Mouse (Mus musculus) hindbrain, postnatal 0 days (tissue): Measurements from ENCODE around the gene Immp1l. TPM values are rescaled to one million over a fixed set of nuclear protein-coding genes. Genes with fewer than 3 reads are reported as not detected.

Source experiments
- ATAC-seq: fragments of 200-750 bp; cut with Nextera tagmentation; 2 replicates; pipeline ENCODE4 v1.8.0; 2017; ENCODE audit warnings: mild to moderate bottlenecking, moderate TSS enrichment, moderate library complexity
- DNase-seq: peaks from one replicate; pipeline ENCODE4 v3.0.0-alpha.2; 2015; ENCODE audit warnings: low spot score
- H3K27ac ChIP-seq: fragments of 300-500 bp; sonication (generic); 2 replicates; pipeline ENCODE4 v1.5.1; 2014; ENCODE audit warnings: mild to moderate bottlenecking
- H3K27me3 ChIP-seq: fragments of 300-500 bp; sonication (generic); 2 replicates; pipeline ENCODE4 v1.6.1; 2014; ENCODE audit warnings: low read length, mixed read lengths; ENCODE audit not compliant: insufficient read depth
- H3K36me3 ChIP-seq: fragments of 300-500 bp; sonication (generic); 2 replicates; pipeline ENCODE4 v1.6.1; 2014; ENCODE audit warnings: low read length, mixed read lengths; ENCODE audit not compliant: insufficient read depth
- H3K4me1 ChIP-seq: fragments of 300-500 bp; sonication (generic); 2 replicates; pipeline ENCODE4 v1.6.1; 2014; ENCODE audit warnings: antibody characterized with exemption, low read length, mixed read lengths; ENCODE audit not compliant: insufficient read depth
- H3K4me2 ChIP-seq: fragments of 300-500 bp; sonication (generic); 2 replicates; pipeline ENCODE4 v1.6.1; 2014; ENCODE audit warnings: low read depth, mild to moderate bottlenecking, low read length, moderate library complexity, mixed read lengths
- H3K4me3 ChIP-seq: fragments of 300-500 bp; sonication (generic); 2 replicates; pipeline ENCODE4 v1.5.1; 2014; ENCODE audit warnings: low read length
- H3K9ac ChIP-seq: fragments of 300-500 bp; sonication (generic); replicated peaks from 2 replicates; pipeline ENCODE4 v1.6.1; 2014; ENCODE audit warnings: mild to moderate bottlenecking, low read length, moderate library complexity, mixed read lengths
- H3K9me3 ChIP-seq: fragments of 300-500 bp; sonication (generic); 2 replicates; pipeline ENCODE4 v1.6.1; 2016; ENCODE audit warnings: low read length, mixed read lengths
- CTCF ChIP-seq: IDR thresholded peaks from 2 replicates; pipeline ENCODE4 v1.5.1; 2016; ENCODE audit warnings: antibody characterized with exemption, control low read depth, low read depth
- WGBS: fragments of 180-500 bp; shearing (Covaris S2); extraction: QIAGEN DNeasy Blood & Tissue Kit; methylation state at CpG from one replicate; pipeline ENCODE4 v1.1.7; 2014; 5-methylcytosine and 5-hydroxymethylcytosine counted together
- microRNA-seq, 2 experiments: library from miRNA; unstranded; fragments of <30 nt; microRNA quantifications; one replicate each; pipeline ENCODE4; 2016
- polyA plus RNA-seq: library from polyadenylated mRNA; unstranded; fragments of >200 nt; fragmentation: Nextera tagmentation; extraction: Ambion mirVana; gene quantifications from 2 replicates; pipeline ENCODE4 v1.2.1, GENCODE M21; 2015
- total RNA-seq: library from RNA; depleted of rRNA; stranded (reverse); fragments of >200 nt; gene quantifications from 2 replicates; pipeline ENCODE4 v1.2.3, GENCODE M21; 2014; rRNA removed

Gene Immp1l
- total and polyA plus RNA-seq, 2 experiments from 2014 or later = 29.7 to 112 TPM

- no peak overlapping the region for H3K27ac ChIP-seq
- H3K36me3 ChIP-seq = no peaks in the 10 kb centered on the region
- no peaks in the 10 kb centered on the region for H3K27me3 ChIP-seq
- TF ChIP-seq CTCF = no peak
- DNase-seq (no peak), ATAC-seq (no peak)
- H3K4me2 ChIP-seq = no peak overlapping the region
- no peaks in the 10 kb centered on the region for H3K4me1 ChIP-seq
- WGBS = 93% methylated on average over 2 of the region's 2 CpGs
- no peak overlapping the region for H3K4me3 ChIP-seq
- H3K9ac ChIP-seq = no peak overlapping the region
- no peaks in the 10 kb centered on the region for H3K9me3 ChIP-seq
Measured at GRCm38 (mm10) chr2:106008415-106008814, 104.0 kb downstream of the Immp1l start.

Small RNAs within 50 kb of the gene (microRNA-seq; reads per million reads assigned to microRNA genes)
- gene Gm22002 = 0 reads per million in 2 experiments

Other genes starting within 250 kb of the Immp1l start
- gene Pax6, start 235.7 kb upstream of the Immp1l start, total RNA-seq = 88.7 and 136 TPM in 2 replicates
- gene Pax6, start 235.7 kb upstream of the Immp1l start, polyA plus RNA-seq = 68.7 and 82.3 TPM in 2 replicates
- 15.9 and 22.8 TPM in 2 replicates for gene Elp4, start 74 bp upstream of the Immp1l start, total RNA-seq
- gene Elp4, start 74 bp upstream of the Immp1l start, polyA plus RNA-seq = 31.0 and 35.1 TPM in 2 replicates
- gene Dnajc24, start 98.9 kb downstream of the Immp1l start, total RNA-seq = 12.7 and 21.3 TPM in 2 replicates
- 29.0 and 33.8 TPM in 2 replicates for gene Dnajc24, start 98.9 kb downstream of the Immp1l start, polyA plus RNA-seq